Mouse (Mus musculus) liver, embryonic 16.5 days (tissue): ENCODE data around the gene Auh. TPM values are rescaled to one million over a fixed set of nuclear protein-coding genes. Genes with fewer than 3 reads are reported as not detected.

Experiments used
- ATAC-seq: fragments of 200-750 bp; cut with Nextera tagmentation; 2 replicates; pipeline ENCODE4 v1.8.0; 2017; ENCODE audit warnings: low read depth, mild to moderate bottlenecking, moderate number of reproducible peaks, moderate library complexity
- H3K27ac ChIP-seq: fragments of 300-500 bp; sonication (generic); 2 replicates; pipeline ENCODE4 v1.5.1; 2014; ENCODE audit warnings: mild to moderate bottlenecking, low read length
- H3K27me3 ChIP-seq: fragments of 300-500 bp; sonication (generic); 2 replicates; pipeline ENCODE4 v1.6.1; 2014; ENCODE audit warnings: low read depth, low read length, mixed read lengths; ENCODE audit not compliant: control insufficient read depth, insufficient read depth
- H3K36me3 ChIP-seq: fragments of 300-500 bp; sonication (generic); 2 replicates; pipeline ENCODE4 v1.6.1; 2014; ENCODE audit warnings: mild to moderate bottlenecking; ENCODE audit not compliant: control insufficient read depth, insufficient read depth
- H3K4me1 ChIP-seq: fragments of 300-500 bp; sonication (generic); 2 replicates; pipeline ENCODE4 v1.6.1; 2014; ENCODE audit warnings: low read depth, low read length, mixed read lengths; ENCODE audit not compliant: control insufficient read depth
- H3K4me2 ChIP-seq: fragments of 300-500 bp; sonication (generic); 2 replicates; pipeline ENCODE4 v1.6.1; 2014; ENCODE audit warnings: low read depth, low read length, mixed read lengths
- H3K4me3 ChIP-seq: fragments of 300-500 bp; sonication (generic); 2 replicates; pipeline ENCODE4 v1.5.1; 2014; ENCODE audit warnings: low read depth, mild to moderate bottlenecking, low read length
- H3K9ac ChIP-seq: fragments of 300-500 bp; sonication (generic); 2 replicates; pipeline ENCODE4 v1.6.1; 2014; ENCODE audit warnings: low read depth, low read length
- H3K9me3 ChIP-seq: fragments of 300-500 bp; sonication (generic); replicated peaks from 2 replicates; pipeline ENCODE4 v1.6.1; 2016; ENCODE audit warnings: low read length; ENCODE audit not compliant: control insufficient read depth
- WGBS: fragments of 180-500 bp; shearing (Covaris S2); extraction: QIAGEN DNeasy Blood & Tissue Kit; methylation state at CpG from one replicate; pipeline ENCODE4 v1.1.7; 2014; ENCODE audit not compliant: insufficient replicate concordance; 5-methylcytosine and 5-hydroxymethylcytosine counted together
- polyA plus RNA-seq: library from polyadenylated mRNA; unstranded; fragments of >200 nt; fragmentation: Nextera tagmentation; extraction: Ambion mirVana; gene quantifications from 2 replicates; pipeline ENCODE4 v1.2.1, GENCODE M21; 2015

Gene Auh
- polyA plus RNA-seq, 1 experiment from 2014 or later, result 26.8 TPM

- no peak for ATAC-seq
- no peaks in the 10 kb centered on the region for H3K9me3 ChIP-seq
- 61% methylated on average over 19 of the region's 19 CpGs for WGBS
- no peaks in the 10 kb centered on the region for H3K27me3 ChIP-seq
- no peak overlapping the region for H3K4me3 ChIP-seq
- no peaks in the 10 kb centered on the region for H3K36me3 ChIP-seq
- H3K27ac ChIP-seq, result no peak overlapping the region
- no peak overlapping the region for H3K9ac ChIP-seq
- no peaks in the 10 kb centered on the region for H3K4me1 ChIP-seq
- H3K4me2 ChIP-seq, result no peak overlapping the region
Measured at GRCm38 (mm10) chr13:52914591-52915110, 14.8 kb downstream of the Auh start.

- Histone ChIP-seq H3K4me2 (no peak overlapping the region), H3K9me3 (no peaks in the 10 kb centered on the region), H3K4me1 (no peaks in the 10 kb centered on the region), H3K9ac (no peak overlapping the region), H3K27ac (no peak overlapping the region), H3K4me3 (no peak overlapping the region), H3K27me3 (no peaks in the 10 kb centered on the region), H3K36me3 (no peaks in the 10 kb centered on the region)
- ATAC-seq, result no peak
- WGBS, result 67% methylated on average over 7 of the region's 7 CpGs
Measured at GRCm38 (mm10) chr13:52913926-52914325, 15.6 kb downstream of the Auh start.

DNA sequence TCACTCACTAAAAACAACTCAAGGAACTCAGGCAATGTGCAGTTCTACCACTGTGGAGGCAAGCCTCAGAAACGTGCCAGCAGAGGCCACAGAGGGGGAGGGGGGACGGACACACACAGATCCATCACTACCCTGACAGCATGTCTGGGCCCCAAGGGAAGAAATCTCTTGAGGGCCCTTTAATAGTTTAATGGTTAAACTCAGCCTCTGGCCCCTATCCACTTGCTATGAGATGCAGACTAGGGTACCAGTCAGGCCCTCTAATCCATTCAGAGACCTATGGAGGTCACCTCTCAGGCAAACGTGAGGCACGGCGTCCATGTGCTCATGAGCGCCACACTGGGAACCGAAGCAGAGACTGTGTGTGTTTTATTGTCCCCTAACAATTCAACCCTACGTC is 17.0 kb downstream of the Auh start:
- no peaks in the 10 kb centered on the region for H3K36me3 ChIP-seq
- no peak overlapping the region for H3K9ac ChIP-seq
- no peaks in the 10 kb centered on the region for H3K27me3 ChIP-seq
- H3K27ac ChIP-seq, result no peak overlapping the region
- H3K4me2 ChIP-seq, result no peak overlapping the region
- H3K4me3 ChIP-seq, result no peak overlapping the region
- no peaks in the 10 kb centered on the region for H3K9me3 ChIP-seq
- no peaks in the 10 kb centered on the region for H3K4me1 ChIP-seq
- WGBS, result 75% methylated on average over 8 of the region's 8 CpGs
- ATAC-seq, result no peak

DNA sequence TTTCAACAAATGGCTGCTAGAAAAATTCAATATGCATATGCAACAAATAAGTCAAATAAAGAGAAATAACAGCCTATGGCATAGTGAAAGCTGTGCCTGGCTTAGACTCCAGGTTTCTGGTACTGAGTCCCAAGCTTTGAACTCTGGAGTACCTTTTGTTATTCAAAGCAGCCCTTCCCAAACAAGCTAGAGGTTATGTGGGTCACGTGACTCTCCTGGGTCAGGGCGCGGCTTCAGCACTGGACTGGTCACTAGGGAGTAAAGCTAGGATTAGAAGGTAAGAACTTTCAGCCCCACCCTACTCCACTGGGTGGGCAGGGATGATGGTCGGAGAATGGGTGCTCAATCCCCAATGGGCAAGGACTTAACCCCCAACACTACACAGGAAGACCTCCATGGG is 18.2 kb downstream of the Auh start:
- Histone ChIP-seq H3K4me1 (no peaks in the 10 kb centered on the region), H3K4me3 (no peak overlapping the region), H3K27ac (no peak overlapping the region), H3K4me2 (no peak overlapping the region), H3K9me3 (no peaks in the 10 kb centered on the region), H3K36me3 (no peaks in the 10 kb centered on the region), H3K9ac (no peak overlapping the region), H3K27me3 (no peaks in the 10 kb centered on the region)
- WGBS, result 88% methylated on average over 4 of the region's 4 CpGs
- no peak for ATAC-seq

DNA sequence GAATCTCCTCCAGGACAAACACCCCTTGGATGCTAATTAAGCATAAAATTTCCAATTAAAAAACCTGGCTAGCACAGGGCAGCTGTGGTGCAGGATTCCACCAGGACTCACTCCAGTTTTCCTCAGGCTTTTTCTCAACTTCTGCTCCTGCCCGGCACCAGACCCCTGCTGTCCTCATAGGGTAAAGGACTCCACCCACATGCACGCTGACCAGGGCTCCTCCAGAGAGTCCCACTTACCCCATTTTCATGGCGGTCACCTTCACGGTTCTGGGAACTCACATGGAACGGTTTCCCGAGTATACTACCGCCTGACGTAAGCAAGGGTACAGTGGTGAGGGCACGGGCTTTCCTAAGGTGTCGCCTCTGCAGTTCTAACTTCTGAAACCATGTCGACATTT is 23.2 kb downstream of the Auh start:
- no peak overlapping the region for H3K27ac ChIP-seq
- ATAC-seq, result no peak
- no peak overlapping the region for H3K9ac ChIP-seq
- no peak overlapping the region for H3K4me3 ChIP-seq
- H3K27me3 ChIP-seq, result no peaks in the 10 kb centered on the region
- H3K36me3 ChIP-seq, result no peaks in the 10 kb centered on the region
- H3K4me1 ChIP-seq, result peaks cover 4% of the 10 kb centered on the region
- H3K4me2 ChIP-seq, result no peak overlapping the region
- 81% methylated on average over 11 of the region's 11 CpGs for WGBS
- no peaks in the 10 kb centered on the region for H3K9me3 ChIP-seq

GRCm38 (mm10) chr13:52904175-52904574 is 25.3 kb downstream of the Auh start:
- Histone ChIP-seq H3K27me3 (no peaks in the 10 kb centered on the region), H3K4me1 (peaks cover 4% of the 10 kb centered on the region), H3K4me2 (no peak overlapping the region), H3K9ac (no peak overlapping the region), H3K9me3 (no peaks in the 10 kb centered on the region), H3K27ac (no peak overlapping the region), H3K4me3 (no peak overlapping the region), H3K36me3 (no peaks in the 10 kb centered on the region)
- 56% methylated on average over 6 of the region's 6 CpGs for WGBS
- ATAC-seq, result no peak

DNA sequence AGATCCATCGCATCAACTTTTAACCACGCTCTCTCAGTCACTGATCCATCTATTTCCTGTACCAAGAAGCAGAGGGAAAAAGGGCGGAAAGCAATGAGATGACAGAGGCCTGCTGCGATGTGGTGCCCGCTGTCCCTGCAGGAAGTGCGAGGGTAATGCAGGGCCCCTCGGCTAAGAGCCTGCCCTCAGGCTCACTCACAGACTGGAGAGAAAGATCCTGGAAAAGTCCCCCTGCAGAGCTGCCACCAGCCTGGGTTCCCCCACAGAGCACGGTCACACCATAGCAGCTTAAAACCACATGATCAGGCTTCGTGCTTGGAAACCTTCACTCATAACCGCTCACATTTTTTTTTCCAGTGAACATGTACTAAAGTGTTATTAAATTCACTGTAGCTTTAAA is 25.7 kb downstream of the Auh start:
- Histone ChIP-seq H3K9me3 (no peaks in the 10 kb centered on the region), H3K4me1 (peaks cover 4% of the 10 kb centered on the region), H3K36me3 (no peaks in the 10 kb centered on the region), H3K4me2 (no peak overlapping the region), H3K9ac (no peak overlapping the region), H3K4me3 (no peak overlapping the region), H3K27ac (no peak overlapping the region), H3K27me3 (no peaks in the 10 kb centered on the region)
- 19% methylated on average over 10 of the region's 10 CpGs for WGBS
- ATAC-seq, result no peak

- Histone ChIP-seq H3K36me3 (no peaks in the 10 kb centered on the region), H3K4me3 (no peak overlapping the region), H3K9me3 (no peaks in the 10 kb centered on the region), H3K4me2 (no peak overlapping the region), H3K9ac (no peak overlapping the region), H3K27ac (no peak overlapping the region), H3K4me1 (peaks cover 4% of the 10 kb centered on the region), H3K27me3 (no peaks in the 10 kb centered on the region)
- no peak for ATAC-seq
- WGBS, result 77% methylated on average over 8 of the region's 8 CpGs
Measured at GRCm38 (mm10) chr13:52902517-52902916, 27.0 kb downstream of the Auh start.

GRCm38 (mm10) chr13:52899664-52900063 is 29.8 kb downstream of the Auh start:
- Histone ChIP-seq H3K4me3 (no peak overlapping the region), H3K27ac (no peak overlapping the region), H3K4me2 (no peak overlapping the region), H3K9ac (no peak overlapping the region), H3K36me3 (no peaks in the 10 kb centered on the region), H3K27me3 (no peaks in the 10 kb centered on the region), H3K4me1 (peaks cover 2% of the 10 kb centered on the region), H3K9me3 (no peaks in the 10 kb centered on the region)
- no peak for ATAC-seq
- 73% methylated on average over 5 of the region's 5 CpGs for WGBS
